Mouse (Mus musculus): Measurements from ENCODE around the gene Ipo13. TPM values are rescaled to one million over a fixed set of nuclear protein-coding genes. Genes with fewer than 3 reads are reported as not detected.
A peak's percentile ranks its signal among the peaks of the same experiment; 100 is the strongest.

Gene Ipo13
- polyA plus RNA-seq, 1 experiment from 2014 or later = 46.0 TPM

- H3K4me3 ChIP-seq = no peak overlapping the region
- H3K36me3 ChIP-seq = peaks cover 71% of the 10 kb centered on the region
- peaks cover 17% of the 10 kb centered on the region for H3K4me1 ChIP-seq
- no peak overlapping the region for H3K9ac ChIP-seq
- no peaks in the 10 kb centered on the region for H3K9me3 ChIP-seq
- no peaks in the 10 kb centered on the region for H3K27me3 ChIP-seq
- H3K27ac ChIP-seq = no peak overlapping the region
- WGBS = 81% methylated on average over 5 of the region's 5 CpGs
- ATAC-seq (ENCODE audit: insufficient number of reproducible peaks, insufficient read depth, low FRiP score, low TSS enrichment, low read depth) = no peak
- H3K4me2 ChIP-seq = no peak overlapping the region
Measured at GRCm38 (mm10) chr4:117878703-117879102, 36.1 kb downstream of the Ipo13 start.

GRCm38 (mm10) chr4:117878301-117878700 is 36.5 kb downstream of the Ipo13 start:
- Histone ChIP-seq H3K4me2 (no peak overlapping the region), H3K4me3 (no peak overlapping the region), H3K9me3 (no peaks in the 10 kb centered on the region), H3K9ac (no peak overlapping the region), H3K27ac (no peak overlapping the region), H3K27me3 (no peaks in the 10 kb centered on the region), H3K36me3 (peaks cover 75% of the 10 kb centered on the region), H3K4me1 (peaks cover 15% of the 10 kb centered on the region)
- no peak for ATAC-seq (ENCODE audit: insufficient number of reproducible peaks, insufficient read depth, low FRiP score, low TSS enrichment, low read depth)
- WGBS = 70% methylated on average over 10 of the region's 10 CpGs

DNA sequence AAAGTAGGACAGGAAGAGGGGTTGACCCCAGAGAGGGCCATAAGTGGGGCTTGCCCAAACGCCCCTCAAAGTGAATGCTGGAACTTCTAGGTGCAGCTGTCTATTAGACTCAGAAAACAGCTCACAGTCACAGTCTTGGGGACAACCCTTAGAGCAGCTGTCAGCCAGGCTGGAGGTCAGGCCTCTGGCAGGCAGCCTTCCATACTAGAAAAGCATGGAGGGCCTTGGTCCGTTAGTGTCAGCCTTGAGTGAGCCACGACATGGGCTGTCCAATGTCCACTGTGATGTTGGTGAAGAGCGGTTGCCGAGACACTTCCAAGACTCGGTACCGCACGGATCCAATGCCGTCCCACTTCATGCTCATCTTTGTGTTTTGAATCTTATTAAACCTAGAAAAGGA is 41.2 kb downstream of the Ipo13 start:
- no peak for ATAC-seq (ENCODE audit: insufficient number of reproducible peaks, insufficient read depth, low FRiP score, low TSS enrichment, low read depth)
- Histone ChIP-seq H3K4me1 (peaks cover 13% of the 10 kb centered on the region), H3K27ac (no peak overlapping the region), H3K36me3 (peaks cover 54% of the 10 kb centered on the region), H3K9ac (no peak overlapping the region), H3K27me3 (no peaks in the 10 kb centered on the region), H3K4me3 (no peak overlapping the region), H3K4me2 (no peak overlapping the region), H3K9me3 (no peaks in the 10 kb centered on the region)
- 89% methylated on average over 9 of the region's 9 CpGs for WGBS

- 8% methylated on average over 14 of the region's 14 CpGs for WGBS
- H3K36me3 ChIP-seq = peaks cover 44% of the 10 kb centered on the region
- ATAC-seq (ENCODE audit: insufficient number of reproducible peaks, insufficient read depth, low FRiP score, low TSS enrichment, low read depth) = no peak
Measured at GRCm38 (mm10) chr4:117872471-117872886, 42.3 kb downstream of the Ipo13 start, which contains the start of gene Ccdc24. Gene Ccdc24 (minus strand): TSS chr4:117872557.

DNA sequence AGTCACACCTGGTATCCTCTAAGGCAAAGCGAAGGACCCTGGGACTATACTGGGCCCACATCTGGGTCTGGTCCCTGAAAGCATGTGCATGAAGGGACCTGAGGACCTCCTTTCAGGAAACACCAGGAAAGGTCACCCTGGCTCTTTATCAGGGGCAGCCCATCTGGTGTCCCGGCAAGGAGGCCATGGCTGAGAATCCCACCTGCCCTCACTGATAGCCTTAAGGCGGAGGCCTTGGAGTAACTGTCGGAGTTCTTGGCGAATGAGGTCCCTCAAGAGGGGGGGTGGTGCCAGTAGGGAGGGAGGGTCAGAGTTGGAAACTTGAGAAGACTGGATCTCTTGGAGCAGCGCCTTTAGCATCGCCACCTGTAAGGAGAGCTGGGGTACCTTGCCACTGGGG is 43.0 kb downstream of the Ipo13 start:
- ATAC-seq (ENCODE audit: insufficient number of reproducible peaks, insufficient read depth, low FRiP score, low TSS enrichment, low read depth) = no peak
- 45% methylated on average over 7 of the region's 7 CpGs for WGBS

More at GRCm38 (mm10) chr4:117872471-117872886, 42.3 kb downstream of the Ipo13 start, which contains the start of gene Ccdc24:
- Histone ChIP-seq H3K27me3 (no peaks in the 10 kb centered on the region), H3K9me3 (no peaks in the 10 kb centered on the region), H3K4me3 (peak within 1 kb of the TSS; percentile 27), H3K4me2 (peak within 1 kb of the TSS; percentile 54), H3K4me1 (peaks cover 21% of the 10 kb centered on the region), H3K9ac (peak within 1 kb of the TSS; percentile 61), H3K27ac (no peak within 1 kb of the TSS)

DNA sequence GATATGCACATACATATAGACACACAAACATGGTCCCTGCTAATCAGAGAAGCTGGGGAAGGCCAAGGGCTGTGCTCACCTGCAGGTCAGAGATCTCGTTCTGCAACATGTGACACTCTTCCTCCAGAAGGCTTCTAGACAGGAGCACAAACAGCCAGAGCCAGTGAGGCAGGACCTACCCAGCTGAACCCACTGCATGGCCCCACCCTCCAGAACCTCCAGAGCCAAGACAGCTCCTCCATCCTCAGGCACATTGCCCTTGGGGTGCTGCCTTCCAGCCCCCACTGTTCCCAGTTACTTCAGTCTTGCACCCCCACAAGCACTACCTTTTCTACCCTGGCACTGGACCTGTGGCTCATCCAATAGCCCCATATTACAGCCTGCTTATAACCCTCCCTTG is 44.4 kb downstream of the Ipo13 start:
- Histone ChIP-seq H3K4me1 (peaks cover 36% of the 10 kb centered on the region), H3K9ac (no peak overlapping the region), H3K4me3 (no peak overlapping the region), H3K9me3 (no peaks in the 10 kb centered on the region), H3K27me3 (no peaks in the 10 kb centered on the region), H3K36me3 (peaks cover 26% of the 10 kb centered on the region), H3K4me2 (no peak overlapping the region), H3K27ac (no peak overlapping the region)
- no peak for ATAC-seq (ENCODE audit: insufficient number of reproducible peaks, insufficient read depth, low FRiP score, low TSS enrichment, low read depth)
- whole genome bisulfite sequencing = 47% methylated on average over 1 of the region's 1 CpGs

More for the DNA sequence above, 43.0 kb downstream of the Ipo13 start:
- H3K4me3 ChIP-seq = no peak overlapping the region
- peak overlapping the region; percentile 54; the same call in 1 of the 2 replicates for H3K4me2 ChIP-seq
- H3K36me3 ChIP-seq = peaks cover 37% of the 10 kb centered on the region
- no peak overlapping the region; the same call in 1 of the 2 replicates for H3K9ac ChIP-seq
- H3K4me1 ChIP-seq = peaks cover 24% of the 10 kb centered on the region
- H3K27ac ChIP-seq = no peak overlapping the region
- H3K9me3 ChIP-seq = no peaks in the 10 kb centered on the region
- no peaks in the 10 kb centered on the region for H3K27me3 ChIP-seq

- H3K27ac ChIP-seq = no peak overlapping the region
- ATAC-seq (ENCODE audit: insufficient number of reproducible peaks, insufficient read depth, low FRiP score, low TSS enrichment, low read depth) = no peak
- 60% methylated on average over 9 of the region's 9 CpGs for WGBS
- peaks cover 23% of the 10 kb centered on the region for H3K36me3 ChIP-seq
- peaks cover 37% of the 10 kb centered on the region for H3K4me1 ChIP-seq
- no peak overlapping the region for H3K4me3 ChIP-seq
- H3K9me3 ChIP-seq = no peaks in the 10 kb centered on the region
- no peak overlapping the region for H3K4me2 ChIP-seq
- no peak overlapping the region for H3K9ac ChIP-seq
- no peaks in the 10 kb centered on the region for H3K27me3 ChIP-seq
Measured at GRCm38 (mm10) chr4:117869317-117869716, 45.5 kb downstream of the Ipo13 start.

GRCm38 (mm10) chr4:117867823-117868222 is 47.0 kb downstream of the Ipo13 start:
- Histone ChIP-seq H3K4me2 (peak overlapping the region; percentile 41), H3K27ac (no peak overlapping the region), H3K9ac (peak overlapping the region; percentile 46; the same call in 1 of the 2 replicates), H3K9me3 (no peaks in the 10 kb centered on the region), H3K36me3 (peaks cover 10% of the 10 kb centered on the region; the same call in 1 of the 2 replicates), H3K27me3 (no peaks in the 10 kb centered on the region), H3K4me3 (0 out of 2 replicates have a peak overlapping the region, but pooled peaks have one; percentile 6), H3K4me1 (peaks cover 37% of the 10 kb centered on the region)
- ATAC-seq (ENCODE audit: insufficient number of reproducible peaks, insufficient read depth, low FRiP score, low TSS enrichment, low read depth) = no peak
- 15% methylated on average over 24 of the region's 24 CpGs for WGBS

- peaks cover 10% of the 10 kb centered on the region; the same call in 1 of the 2 replicates for H3K36me3 ChIP-seq
- ATAC-seq (ENCODE audit: insufficient number of reproducible peaks, insufficient read depth, low FRiP score, low TSS enrichment, low read depth) = no peak
- H3K27ac ChIP-seq = no peak overlapping the region
- H3K4me2 ChIP-seq = no peak overlapping the region
- 70% methylated on average over 6 of the region's 6 CpGs for WGBS
- H3K4me1 ChIP-seq = peaks cover 37% of the 10 kb centered on the region
- no peaks in the 10 kb centered on the region for H3K27me3 ChIP-seq
- no peak overlapping the region for H3K4me3 ChIP-seq
- H3K9ac ChIP-seq = no peak overlapping the region
- H3K9me3 ChIP-seq = no peaks in the 10 kb centered on the region
Measured at GRCm38 (mm10) chr4:117867000-117867399, 47.8 kb downstream of the Ipo13 start.

GRCm38 (mm10) chr4:117866083-117866482 is 48.7 kb downstream of the Ipo13 start:
- no peak overlapping the region; the same call in 1 of the 2 replicates for H3K27ac ChIP-seq
- H3K36me3 ChIP-seq = peaks cover 10% of the 10 kb centered on the region; the same call in 1 of the 2 replicates
- H3K9ac ChIP-seq = no peak overlapping the region
- ATAC-seq (ENCODE audit: insufficient number of reproducible peaks, insufficient read depth, low FRiP score, low TSS enrichment, low read depth) = no peak
- no peaks in the 10 kb centered on the region for H3K9me3 ChIP-seq
- peak overlapping the region; percentile 17; the same call in 1 of the 2 replicates for H3K4me2 ChIP-seq
- no peak overlapping the region for H3K4me3 ChIP-seq
- no peaks in the 10 kb centered on the region for H3K27me3 ChIP-seq
- peaks cover 34% of the 10 kb centered on the region for H3K4me1 ChIP-seq
- WGBS = 45% methylated on average over 9 of the region's 9 CpGs

DNA sequence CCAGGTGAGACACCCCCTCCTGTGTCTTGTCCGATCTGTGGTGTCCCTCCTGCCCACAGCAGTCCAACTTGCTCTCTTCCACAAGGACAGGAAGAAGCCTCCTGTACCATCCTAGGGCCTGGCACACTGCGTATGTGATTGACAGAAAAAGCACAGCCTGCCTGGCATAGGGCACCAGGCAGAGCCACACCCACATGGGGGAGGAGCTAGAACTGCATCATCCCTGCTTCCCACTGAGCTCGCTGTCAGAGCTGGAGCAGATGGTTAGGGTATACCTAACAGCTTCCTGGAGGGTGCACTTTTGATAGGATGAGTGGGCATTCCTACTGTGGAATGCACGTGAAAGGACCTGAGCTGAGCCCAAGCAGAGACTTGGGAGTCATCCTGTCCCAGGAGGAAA is 52.0 kb downstream of the Ipo13 start:
- Histone ChIP-seq H3K4me2 (no peak overlapping the region), H3K4me3 (no peak overlapping the region), H3K9me3 (no peaks in the 10 kb centered on the region), H3K27me3 (no peaks in the 10 kb centered on the region), H3K9ac (no peak overlapping the region), H3K36me3 (peaks cover 10% of the 10 kb centered on the region; the same call in 1 of the 2 replicates), H3K4me1 (peaks cover 30% of the 10 kb centered on the region), H3K27ac (no peak overlapping the region)
- ATAC-seq (ENCODE audit: insufficient number of reproducible peaks, insufficient read depth, low FRiP score, low TSS enrichment, low read depth) = no peak
- WGBS = 35% methylated on average over 4 of the region's 4 CpGs

GRCm38 (mm10) chr4:117860570-117860969 is 54.2 kb downstream of the Ipo13 start:
- no peaks in the 10 kb centered on the region for H3K27me3 ChIP-seq
- peaks cover 26% of the 10 kb centered on the region for H3K36me3 ChIP-seq
- no peak overlapping the region for H3K27ac ChIP-seq
- ATAC-seq (ENCODE audit: insufficient number of reproducible peaks, insufficient read depth, low FRiP score, low TSS enrichment, low read depth) = no peak
- WGBS = 80% methylated on average over 9 of the region's 9 CpGs
- H3K4me1 ChIP-seq = peaks cover 13% of the 10 kb centered on the region
- no peak overlapping the region for H3K9ac ChIP-seq
- no peak overlapping the region for H3K4me2 ChIP-seq
- H3K4me3 ChIP-seq = no peak overlapping the region
- no peaks in the 10 kb centered on the region for H3K9me3 ChIP-seq

All from embryonic facial prominence, embryonic 13.5 days (tissue).